Mouse (Mus musculus): ENCODE data around the gene Gm42715.

GRCm38 (mm10) chr7:127513016-127513390, 6.4 kb upstream of the Gm42715 start:
- no peak for TF ChIP-seq CTCF (IDR thresholded peaks at IDR 0.05; ENCODE audit: control insufficient read depth, insufficient read depth, low read length)
- no peak for TF ChIP-seq POLR2A (IDR thresholded peaks at IDR 0.05; ENCODE audit: borderline replicate concordance, control insufficient read depth, low read depth, low read length)

Measured in bone marrow, adult 2 months (tissue).